Mouse (Mus musculus) G1E (cell line): ENCODE measurements around the gene Begain.

Experiments
- CTCF ChIP-seq: IDR thresholded peaks from 2 replicates; pipeline ENCODE4 v1.5.1; 2012; ENCODE audit warnings: low read depth, low read length, inconsistent platforms, mixed read lengths
- GATA2 ChIP-seq: IDR thresholded peaks from 2 replicates; pipeline ENCODE4 v1.6.1; 2012; ENCODE audit warnings: low read depth, low read length, inconsistent platforms, borderline replicate concordance

DNA sequence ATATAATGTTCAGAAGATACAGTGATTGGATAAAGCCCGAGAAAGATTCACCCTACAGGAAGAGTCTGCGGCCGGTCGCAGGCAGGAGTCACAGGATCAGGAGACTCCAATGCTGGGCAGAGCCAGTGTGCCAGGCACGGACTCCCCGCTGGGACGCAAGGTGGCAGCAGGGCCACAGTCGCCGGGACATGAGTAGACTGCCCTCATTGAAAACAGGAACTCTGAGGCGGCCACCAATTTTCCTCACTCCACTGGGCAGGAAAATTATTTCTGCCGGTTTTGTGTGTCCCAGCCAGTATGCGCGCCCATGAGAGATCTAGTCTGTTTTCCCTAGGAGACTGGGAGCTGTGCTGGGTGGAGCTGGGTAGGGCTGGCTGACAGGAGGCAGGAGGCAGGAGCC is 3.2 kb upstream of the Begain start:
- TF ChIP-seq CTCF (no peak), GATA2 (no peak)
